Mouse (Mus musculus) testis, adult 2 months (tissue): Measurements from ENCODE around the gene Lrrc28.

Experiments
- CTCF ChIP-seq: fragments of 200-500 bp; IDR thresholded peaks from 2 replicates; pipeline ENCODE4 v1.5.1; 2012; ENCODE audit warnings: low read depth, mild to moderate bottlenecking, inconsistent platforms, low read length, moderate library complexity; ENCODE audit not compliant: control insufficient read depth, insufficient read depth, insufficient replicate concordance
- POLR2A ChIP-seq: fragments of 200-500 bp; IDR thresholded peaks from 2 replicates; pipeline ENCODE4 v1.6.1; 2012; ENCODE audit warnings: low read depth, mild to moderate bottlenecking, inconsistent platforms, low read length, moderate library complexity; ENCODE audit not compliant: control insufficient read depth

- TF ChIP-seq CTCF (no peak), POLR2A (no peak)
Observed at GRCm38 (mm10) chr7:67486417-67486816, 158.7 kb downstream of the Lrrc28 start.
